Mouse (Mus musculus) forebrain, embryonic 16.5 days (tissue): ENCODE results near the gene Cox8a. TPM values are rescaled to one million over a fixed set of nuclear protein-coding genes. Genes with fewer than 3 reads are reported as not detected.
A peak's percentile ranks its signal among the peaks of the same experiment; 100 is the strongest.

ENCODE experiments used
- ATAC-seq: fragments of 200-750 bp; cut with Nextera tagmentation; 2 replicates; pipeline ENCODE4 v1.8.0; 2017; ENCODE audit warnings: mild to moderate bottlenecking, moderate library complexity
- H3K27ac ChIP-seq: fragments of 300-500 bp; sonication (generic); 2 replicates; pipeline ENCODE4 v1.5.1; 2014; ENCODE audit warnings: low read length, control low read depth
- H3K27me3 ChIP-seq: fragments of 300-500 bp; sonication (generic); replicated peaks from 2 replicates; pipeline ENCODE4 v1.6.1; 2014; ENCODE audit warnings: low read length; ENCODE audit not compliant: control insufficient read depth, insufficient read depth
- H3K36me3 ChIP-seq: fragments of 300-500 bp; sonication (generic); 2 replicates; pipeline ENCODE4 v1.6.1; 2014; ENCODE audit not compliant: control insufficient read depth, insufficient read depth
- H3K4me1 ChIP-seq: fragments of 300-500 bp; sonication (generic); replicated peaks from 2 replicates; pipeline ENCODE4 v1.6.1; 2014; ENCODE audit warnings: low read length; ENCODE audit not compliant: control insufficient read depth, insufficient read depth
- H3K4me2 ChIP-seq: fragments of 300-500 bp; sonication (generic); 2 replicates; pipeline ENCODE4 v1.6.1; 2014; ENCODE audit warnings: mild to moderate bottlenecking, low read length, control low read depth
- H3K4me3 ChIP-seq: fragments of 300-500 bp; sonication (generic); replicated peaks from 2 replicates; pipeline ENCODE4 v1.5.1; 2014; ENCODE audit warnings: mild to moderate bottlenecking, low read length, control low read depth
- H3K9ac ChIP-seq: fragments of 300-500 bp; sonication (generic); replicated peaks from 2 replicates; pipeline ENCODE4 v1.6.1; 2014; ENCODE audit warnings: low read depth, low read length, control low read depth
- H3K9me3 ChIP-seq: fragments of 300-500 bp; sonication (generic); 2 replicates; pipeline ENCODE4 v1.6.1; 2016; ENCODE audit warnings: low read length; ENCODE audit not compliant: control insufficient read depth
- WGBS: fragments of 180-500 bp; shearing (Covaris S2); extraction: QIAGEN DNeasy Blood & Tissue Kit; methylation state at CpG from one replicate; pipeline ENCODE4 v1.1.7; 2014; 5-methylcytosine and 5-hydroxymethylcytosine counted together
- polyA plus RNA-seq: library from polyadenylated mRNA; unstranded; fragments of >200 nt; fragmentation: Nextera tagmentation; extraction: Ambion mirVana; gene quantifications from 2 replicates; pipeline ENCODE4 v1.2.1, GENCODE M21; 2015

Cox8a gene
- polyA plus RNA-seq, 1 experiment from 2014 or later: 602 TPM

GRCm38 (mm10) chr19:7182273-7182949 lies 35.0 kb downstream of the Cox8a start:
- Histone ChIP-seq H3K36me3 (no peaks in the 10 kb centered on the region), H3K4me1 (peaks cover 47% of the 10 kb centered on the region), H3K9me3 (no peaks in the 10 kb centered on the region), H3K27ac (0 out of 2 replicates have a peak overlapping the region, but pooled peaks have one; percentile 15), H3K27me3 (no peaks in the 10 kb centered on the region; the same call in 1 of the 2 replicates), H3K4me2 (peak overlapping the region; percentile 38), H3K4me3 (no peak overlapping the region), H3K9ac (peak overlapping the region; percentile 47)
- peak; percentile 81 for ATAC-seq
- WGBS: 3% methylated on average over 23 of the region's 23 CpGs

GRCm38 (mm10) chr19:7181496-7181895 lies 35.9 kb downstream of the Cox8a start:
- no peaks in the 10 kb centered on the region for H3K36me3 ChIP-seq
- no peak overlapping the region for H3K4me3 ChIP-seq
- WGBS: 27% methylated on average over 7 of the region's 7 CpGs
- no peaks in the 10 kb centered on the region; the same call in 1 of the 2 replicates for H3K27me3 ChIP-seq
- no peak overlapping the region for H3K4me2 ChIP-seq
- H3K9me3 ChIP-seq: no peaks in the 10 kb centered on the region
- peaks cover 47% of the 10 kb centered on the region for H3K4me1 ChIP-seq
- ATAC-seq: no peak
- no peak overlapping the region for H3K9ac ChIP-seq
- no peak overlapping the region for H3K27ac ChIP-seq

GRCm38 (mm10) chr19:7180756-7181405 lies 36.5 kb downstream of the Cox8a start:
- no peak overlapping the region for H3K4me2 ChIP-seq
- H3K4me1 ChIP-seq: peaks cover 51% of the 10 kb centered on the region
- H3K36me3 ChIP-seq: no peaks in the 10 kb centered on the region
- no peak for ATAC-seq
- no peak overlapping the region for H3K27ac ChIP-seq
- H3K4me3 ChIP-seq: no peak overlapping the region
- H3K9me3 ChIP-seq: no peaks in the 10 kb centered on the region
- H3K9ac ChIP-seq: no peak overlapping the region
- no peaks in the 10 kb centered on the region for H3K27me3 ChIP-seq
- 64% methylated on average over 8 of the region's 8 CpGs for WGBS

- H3K4me2 ChIP-seq: no peak overlapping the region
- no peak overlapping the region for H3K9ac ChIP-seq
- peak; percentile 12; the same call in 1 of the 2 replicates for ATAC-seq
- no peaks in the 10 kb centered on the region for H3K9me3 ChIP-seq
- no peak overlapping the region for H3K4me3 ChIP-seq
- WGBS: 48% methylated on average over 3 of the region's 3 CpGs
- peaks cover 51% of the 10 kb centered on the region for H3K4me1 ChIP-seq
- no peaks in the 10 kb centered on the region for H3K36me3 ChIP-seq
- H3K27ac ChIP-seq: no peak overlapping the region
- H3K27me3 ChIP-seq: no peaks in the 10 kb centered on the region
These were observed 38.5 kb downstream of the Cox8a start for GRCm38 (mm10) chr19:7178841-7179452.

- Histone ChIP-seq H3K4me1 (peaks cover 45% of the 10 kb centered on the region), H3K4me3 (no peak overlapping the region), H3K27ac (no peak overlapping the region), H3K9me3 (no peaks in the 10 kb centered on the region), H3K27me3 (no peaks in the 10 kb centered on the region), H3K9ac (no peak overlapping the region), H3K36me3 (no peaks in the 10 kb centered on the region), H3K4me2 (no peak overlapping the region)
- 40% methylated on average over 13 of the region's 13 CpGs for WGBS
- peak; percentile 10 for ATAC-seq
These were observed 39.5 kb downstream of the Cox8a start for GRCm38 (mm10) chr19:7177804-7178511.

GRCm38 (mm10) chr19:7176041-7176696 lies 41.2 kb downstream of the Cox8a start:
- Histone ChIP-seq H3K4me3 (no peak overlapping the region), H3K27ac (no peak overlapping the region), H3K9me3 (no peaks in the 10 kb centered on the region), H3K4me2 (no peak overlapping the region; the same call in 1 of the 2 replicates), H3K27me3 (no peaks in the 10 kb centered on the region), H3K4me1 (peaks cover 43% of the 10 kb centered on the region), H3K9ac (no peak overlapping the region; the same call in 1 of the 2 replicates), H3K36me3 (no peaks in the 10 kb centered on the region)
- no peak for ATAC-seq
- WGBS: 2% methylated on average over 11 of the region's 11 CpGs

DNA sequence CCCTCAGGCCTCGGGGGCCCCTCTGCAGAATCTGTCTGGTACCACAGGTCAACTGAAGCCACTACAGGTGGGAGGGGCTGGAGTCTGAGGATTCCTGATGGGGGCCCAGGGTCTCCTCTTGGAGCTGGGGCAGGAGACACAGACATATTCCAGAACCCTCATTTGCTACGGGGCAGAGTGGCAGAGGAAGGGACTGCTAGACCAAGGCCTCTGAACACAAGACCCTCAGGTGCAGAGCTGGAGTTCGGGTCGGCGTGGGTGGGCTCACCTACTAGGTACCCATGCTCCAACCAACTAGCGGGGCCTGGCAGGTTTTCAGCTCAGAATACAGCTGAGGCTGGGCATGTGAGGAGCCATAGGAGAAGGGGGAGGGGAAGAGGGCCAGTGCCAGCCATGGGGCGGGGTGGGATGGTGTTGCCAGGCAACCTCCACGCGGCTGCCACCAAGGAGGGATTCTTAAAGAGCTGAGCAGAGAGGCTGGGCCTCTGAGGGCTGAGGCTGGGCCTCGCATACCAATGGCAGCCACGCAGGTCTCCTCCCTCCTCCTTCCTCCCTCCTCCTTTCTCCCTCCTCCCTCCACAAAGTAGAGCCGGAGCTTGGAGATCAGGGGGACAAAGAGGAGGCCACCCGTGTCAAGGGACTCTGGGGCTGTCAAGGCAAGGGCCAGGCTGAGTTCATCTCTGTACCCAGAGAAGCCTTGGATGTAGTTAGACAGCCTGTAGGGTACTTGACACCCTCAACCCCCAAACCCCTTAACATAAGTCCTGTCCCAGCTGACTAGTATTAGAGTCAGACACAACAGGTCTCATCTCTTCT lies 45.2 kb downstream of the Cox8a start:
- Histone ChIP-seq H3K36me3 (no peaks in the 10 kb centered on the region), H3K9ac (0 out of 2 replicates have a peak overlapping the region, but pooled peaks have one; percentile 29), H3K9me3 (no peaks in the 10 kb centered on the region), H3K27me3 (no peaks in the 10 kb centered on the region), H3K4me3 (no peak overlapping the region), H3K4me2 (0 out of 2 replicates have a peak overlapping the region, but pooled peaks have one; percentile 0), H3K27ac (peak overlapping the region; percentile 53), H3K4me1 (peaks cover 26% of the 10 kb centered on the region)
- peak; percentile 95 for ATAC-seq
- 6% methylated on average over 13 of the region's 13 CpGs for whole genome bisulfite sequencing

GRCm38 (mm10) chr19:7171447-7171846 lies 46.0 kb downstream of the Cox8a start:
- Histone ChIP-seq H3K27me3 (no peaks in the 10 kb centered on the region), H3K36me3 (no peaks in the 10 kb centered on the region), H3K9ac (no peak overlapping the region), H3K27ac (no peak overlapping the region), H3K4me1 (peaks cover 29% of the 10 kb centered on the region), H3K4me2 (no peak overlapping the region), H3K9me3 (no peaks in the 10 kb centered on the region), H3K4me3 (no peak overlapping the region)
- 10% methylated on average over 8 of the region's 8 CpGs for WGBS
- ATAC-seq: peak; percentile 7; the same call in 1 of the 2 replicates
